Mouse (Mus musculus) layer of hippocampus, postnatal 10 days (tissue): Measurements from ENCODE around the gene Dad1. TPM values are rescaled to one million over a fixed set of nuclear protein-coding genes. Genes with fewer than 3 reads are reported as not detected.
A peak's percentile ranks its signal among the peaks of the same experiment; 100 is the strongest.

ENCODE experiments used
- DNase-seq, 2 experiments: peaks; one replicate each; pipeline ENCODE4 v3.0.0; 2021; ENCODE audit warnings: low spot score in 2 of 2
- total RNA-seq, 2 experiments: library from RNA; stranded (reverse); gene quantifications; 2 replicates each; pipeline ENCODE4 v1.2.3; 2021

Gene Dad1
- total RNA-seq, 2 experiments from 2014 or later: 127 TPM

- DNase-seq: no peak
Measured at GRCm38 (mm10) chr14:54208741-54209140, 45.2 kb downstream of the Dad1 start.

- no peak for DNase-seq
Measured at GRCm38 (mm10) chr14:54207924-54208323, 46.0 kb downstream of the Dad1 start.

DNA sequence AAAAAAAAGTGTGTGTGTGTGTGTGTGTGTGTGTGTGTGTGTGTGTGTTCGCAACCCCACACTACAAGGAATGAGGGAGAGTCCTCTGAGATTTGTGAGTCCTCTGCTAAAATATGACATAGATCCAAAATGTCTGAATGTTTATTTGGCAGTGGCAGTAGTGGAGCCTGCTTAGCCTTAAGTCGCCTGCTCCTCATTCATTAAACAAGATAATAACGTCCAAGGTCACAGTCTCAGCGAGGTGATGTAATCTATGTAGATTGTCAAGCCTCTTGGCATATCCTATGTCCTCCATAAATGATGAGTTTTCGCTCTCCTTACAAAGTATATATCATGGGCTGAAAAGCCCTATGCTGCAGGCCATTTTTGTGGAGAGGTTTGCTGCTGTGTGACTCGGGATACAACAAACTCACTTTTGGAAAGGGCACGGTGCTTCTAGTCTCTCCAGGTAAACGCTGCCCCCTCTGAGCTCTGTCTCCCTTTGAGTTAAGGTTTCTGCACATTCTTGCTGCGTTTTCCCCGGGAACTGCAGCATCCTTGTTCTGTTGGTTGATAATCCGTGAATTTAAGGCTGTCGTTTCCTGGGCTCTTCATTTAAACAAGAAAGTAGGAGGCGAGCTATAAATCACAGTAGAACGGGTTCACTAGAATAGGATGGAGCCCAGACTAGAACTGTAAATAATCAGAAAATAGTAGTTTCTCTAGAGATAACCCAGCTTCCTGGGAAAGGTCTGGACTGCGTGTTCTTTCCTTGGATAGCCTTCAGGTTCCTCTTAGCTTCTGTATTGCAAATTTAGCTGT, 47.0 kb downstream of the Dad1 start:
- no peak for DNase-seq

DNA sequence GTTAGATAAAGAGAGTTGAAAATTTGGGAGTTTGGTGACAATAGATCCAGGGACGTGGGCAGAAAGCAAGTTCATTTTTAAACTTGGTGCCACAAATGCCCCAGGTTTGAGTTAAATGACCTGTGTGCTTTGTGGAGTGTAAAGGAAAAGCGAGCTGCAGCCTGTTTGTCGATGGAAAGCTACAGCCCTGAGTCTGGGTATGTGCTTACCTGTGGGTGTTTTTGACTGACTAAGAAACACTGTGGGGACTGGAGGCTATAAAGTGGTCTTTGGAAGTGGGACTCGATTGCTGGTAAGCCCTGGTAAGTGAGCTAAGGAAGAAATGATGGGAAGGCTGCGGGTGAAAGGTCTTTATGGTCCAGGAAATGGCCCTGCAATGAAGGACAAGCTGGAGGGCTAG, 47.6 kb downstream of the Dad1 start:
- DNase-seq: no peak

- DNase-seq: no peak
Measured at GRCm38 (mm10) chr14:54205904-54206303, 48.0 kb downstream of the Dad1 start.

DNA sequence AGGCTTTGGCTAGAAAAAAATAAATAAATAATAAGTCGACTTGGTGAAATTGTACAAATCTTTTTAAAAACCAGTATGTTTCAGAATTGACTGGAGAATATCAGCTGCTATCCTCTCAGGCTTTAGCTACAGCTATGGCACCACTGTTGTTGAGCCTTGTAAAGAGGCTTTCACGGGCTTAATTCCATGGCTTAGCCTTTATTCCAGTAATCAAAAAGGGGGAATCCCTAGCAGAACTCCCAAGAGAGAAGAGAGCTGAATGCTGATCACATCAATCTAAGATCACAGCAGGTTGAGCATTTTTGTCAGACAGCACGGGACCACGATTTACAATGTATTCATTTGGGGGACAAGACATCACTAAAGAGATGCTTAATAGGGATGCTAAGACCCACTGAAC, 49.1 kb downstream of the Dad1 start:
- no peak for DNase-seq

DNA sequence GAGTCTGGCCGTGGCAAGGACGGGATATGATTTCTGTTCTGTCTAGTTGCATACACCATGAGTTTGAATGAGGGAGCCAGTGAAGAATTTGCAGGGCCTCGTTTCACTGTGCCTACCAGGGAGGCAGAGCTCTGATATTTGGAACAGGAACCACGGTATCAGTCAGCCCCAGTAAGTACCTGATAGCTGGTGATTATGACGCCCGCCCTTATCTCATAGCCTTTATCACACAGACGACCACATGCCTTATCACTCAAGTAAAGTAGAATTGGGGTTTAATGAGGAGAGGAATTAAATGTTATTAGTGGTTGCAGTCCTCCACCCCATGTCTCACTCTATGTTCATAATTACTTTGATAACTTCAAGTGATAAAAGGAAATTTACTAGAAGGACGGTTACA, 49.6 kb downstream of the Dad1 start:
- DNase-seq: no peak

- no peak for DNase-seq
Measured at GRCm38 (mm10) chr14:54203776-54204175, 50.1 kb downstream of the Dad1 start.

- no peak for DNase-seq
Measured at GRCm38 (mm10) chr14:54203207-54203606, 50.7 kb downstream of the Dad1 start.

DNA sequence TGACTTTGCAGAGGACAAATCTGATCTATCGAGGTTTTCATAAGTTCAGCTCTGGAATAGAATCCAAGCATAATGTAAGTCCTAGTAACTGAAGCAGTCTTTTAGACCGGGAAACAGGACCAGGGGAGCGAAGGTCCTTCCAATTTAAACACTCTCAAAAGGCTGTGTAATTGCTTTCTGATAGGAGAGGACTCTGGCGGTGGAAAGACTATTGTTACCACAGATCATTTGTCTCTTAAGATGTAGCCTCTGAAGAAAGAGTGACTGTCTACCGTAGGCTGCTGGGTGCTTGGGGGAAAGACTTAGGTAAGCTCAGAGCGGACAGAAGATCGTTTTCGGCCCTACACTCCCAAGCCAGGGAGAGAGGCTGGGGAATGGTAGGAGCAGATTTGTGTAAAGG, 53.5 kb downstream of the Dad1 start:
- DNase-seq: no peak

- DNase-seq: no peak
Measured at GRCm38 (mm10) chr14:54199662-54200061, 54.2 kb downstream of the Dad1 start.

GRCm38 (mm10) chr14:54197740-54198139, 56.2 kb downstream of the Dad1 start:
- DNase-seq: no peak

GRCm38 (mm10) chr14:54195838-54196423, 58.0 kb downstream of the Dad1 start:
- no peak for DNase-seq

DNA sequence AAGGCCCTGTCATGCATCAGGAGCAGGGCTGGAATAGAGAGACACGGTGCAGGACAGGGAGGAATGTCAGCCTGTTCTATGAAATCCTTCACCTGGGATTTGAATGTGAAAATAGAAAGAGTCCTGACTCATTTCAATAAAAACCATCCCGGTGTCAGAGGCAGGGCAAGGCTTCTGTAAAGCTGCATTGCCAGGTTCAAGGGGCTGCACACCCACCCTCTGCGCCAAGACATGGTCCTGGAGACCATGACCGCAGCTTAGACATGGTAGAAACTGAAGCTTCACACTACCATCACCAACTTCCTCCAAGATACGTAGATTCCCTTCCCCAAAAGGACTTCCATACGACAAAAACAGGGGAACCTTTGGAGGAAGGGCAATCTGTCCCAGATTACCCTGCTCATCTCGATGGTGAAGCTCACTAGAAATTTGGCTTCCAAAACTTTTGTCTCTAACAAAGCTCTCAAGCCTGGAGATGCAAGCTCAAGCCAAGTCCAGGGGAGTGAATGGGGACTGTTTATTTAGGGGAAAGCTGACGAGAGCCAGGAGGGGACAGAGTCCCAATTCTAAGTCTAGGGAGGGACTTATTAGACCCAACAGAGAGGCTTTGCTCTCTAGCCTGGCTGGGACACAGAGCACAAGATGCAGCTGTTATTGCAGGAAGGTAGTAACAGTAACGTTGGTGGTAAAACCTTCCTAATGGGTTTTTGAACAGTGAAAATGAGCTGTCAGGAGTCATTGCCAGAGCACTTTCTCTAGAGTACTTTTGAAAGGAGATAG, 60.4 kb downstream of the Dad1 start:
- no peak for DNase-seq

DNA sequence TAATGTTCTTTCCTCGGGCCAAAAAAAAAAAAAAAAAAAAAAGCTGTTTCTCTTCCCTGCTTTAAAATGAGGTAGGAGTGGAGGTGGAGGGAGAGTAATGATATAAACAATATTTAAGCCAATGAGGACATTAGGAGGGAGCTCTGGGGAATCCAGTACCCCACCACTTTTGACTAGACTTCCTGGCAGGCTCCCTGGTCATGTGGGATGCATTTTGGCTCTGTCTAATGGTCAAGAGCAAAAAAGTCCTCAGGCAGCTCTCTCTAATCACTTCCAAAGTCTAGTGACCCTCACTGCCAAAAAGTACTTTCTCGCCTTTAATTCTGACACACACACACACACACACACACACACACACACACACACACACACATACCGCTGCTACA, 61.4 kb downstream of the Dad1 start:
- peak in 1 of 2 experiments; percentile 54 for DNase-seq

GRCm38 (mm10) chr14:54191594-54192461, 62.1 kb downstream of the Dad1 start:
- DNase-seq: peak; percentile 24 to 51

DNA sequence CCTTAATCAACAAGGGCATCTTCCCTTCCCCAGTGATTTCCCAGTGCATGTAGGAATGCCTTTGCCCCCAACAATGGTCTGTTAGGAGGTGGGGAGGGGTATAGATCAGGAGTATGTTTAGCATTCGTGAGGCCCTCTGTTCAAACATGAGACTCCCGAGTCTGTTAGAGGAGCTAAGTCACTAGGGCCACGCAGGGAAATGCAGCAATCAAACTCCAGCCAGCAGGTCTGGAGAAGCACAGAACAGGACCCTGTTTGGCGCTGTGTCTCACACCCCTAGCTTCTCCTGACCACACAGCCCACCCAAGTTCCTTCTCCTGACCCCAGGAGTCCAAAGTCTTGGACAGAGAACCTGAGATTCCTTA, 62.9 kb downstream of the Dad1 start:
- DNase-seq: no peak

GRCm38 (mm10) chr14:54190305-54191025, 63.4 kb downstream of the Dad1 start:
- DNase-seq: no peak

- no peak for DNase-seq
Measured at GRCm38 (mm10) chr14:54189255-54189654, 64.6 kb downstream of the Dad1 start.

DNA sequence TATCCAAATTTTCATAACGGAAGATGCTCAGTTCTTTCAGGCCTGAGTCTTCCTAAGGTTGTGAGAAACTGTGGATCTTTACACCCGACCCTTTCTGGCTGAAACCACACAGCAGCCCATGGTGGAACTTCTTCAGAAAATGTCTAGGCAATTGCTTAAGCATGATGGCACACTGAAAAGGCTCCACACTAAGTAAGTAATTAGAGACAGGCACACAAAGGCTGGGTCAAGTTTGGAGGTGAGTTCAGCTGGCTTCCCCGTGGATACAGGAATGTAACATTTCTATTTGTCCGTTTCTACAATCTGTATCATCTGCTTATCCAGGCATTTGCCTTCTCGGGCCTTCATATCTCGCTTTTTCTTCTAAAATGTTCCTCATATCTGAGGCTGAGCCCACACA, 66.7 kb downstream of the Dad1 start:
- DNase-seq: no peak
